Mouse (Mus musculus): Measurements from ENCODE around the gene Ptprq. TPM values are rescaled to one million over a fixed set of nuclear protein-coding genes. Genes with fewer than 3 reads are reported as not detected.

Gene Ptprq
- polyA plus RNA-seq, 2 experiments from 2014 or later = not detected

- no peak for ATAC-seq
These were observed 234.0 kb downstream of the Ptprq start, which contains the start of gene Myf5 for GRCm38 (mm10) chr10:107485870-107486269. Gene Myf5, minus strand, starts transcription at chr10:107486134.

GRCm38 (mm10) chr10:107484050-107484449 is 235.8 kb downstream of the Ptprq start:
- ATAC-seq = no peak

GRCm38 (mm10) chr10:107473497-107473896 is 246.4 kb downstream of the Ptprq start:
- ATAC-seq = no peak

GRCm38 (mm10) chr10:107471712-107472111 is 248.1 kb downstream of the Ptprq start:
- ATAC-seq = no peak

GRCm38 (mm10) chr10:107467819-107468218 is 252.0 kb downstream of the Ptprq start:
- no peak for ATAC-seq

Other genes with a start within 250 kb of the Ptprq start
- gene Myf5, start 233.9 kb downstream of the Ptprq start, polyA plus RNA-seq (2017; shearing (Covaris generic)) = not detected
- gene Myf6, start 225.3 kb downstream of the Ptprq start, polyA plus RNA-seq (2017; shearing (Covaris generic)) = not detected
- gene Otogl, start 192.1 kb upstream of the Ptprq start, polyA plus RNA-seq (2017; shearing (Covaris generic)) = not detected

Data from CD4-positive, CD25-positive, alpha-beta regulatory T cell, adult 4 months (primary cell).